ENCODE assay signal across 11 mouse cellular contexts in genomic region chr1:80606131-80606754, GRCm38 (mm10).
DNase-seq lines count a peak whose midpoint lies in the region; ATAC-seq and TF ChIP-seq lines count a peak whose summit lies in the region.
"Had no signal": no experiment of that assay in that cellular context is flagged by ENCODE, and none has a peak within 500 bp of the region (broad histone marks: within the 10 kb centered on the region; RNA-seq: fewer than 3 reads in every experiment).

No protein-coding gene starts in this region.

- no peak for TF ChIP-seq CTCF in MEL (IDR thresholded peaks at IDR 0.05 in 2 of 3, conservative IDR thresholded peaks at IDR 0.05 in 1 of 3; ENCODE audit: control insufficient read depth in 1 of 3, insufficient read depth in 1 of 3, low read depth in 2 of 3, low read length in 3 of 3, poor library complexity in 1 of 3, severe bottlenecking in 1 of 3)
- TF ChIP-seq CTCF in intestine, postnatal 0 days (IDR thresholded peaks at IDR 0.05; ENCODE audit: low read depth), result no peak

- no peak overlapping the region for H3K4me2 ChIP-seq in hindbrain, embryonic 11.5 days (replicated peaks; ENCODE audit: low read depth, low read length)
- H3K4me2 ChIP-seq in intestine, postnatal 0 days (replicated peaks; ENCODE audit: low read depth), result no peak overlapping the region
- H3K4me2 ChIP-seq: liver, embryonic 15.5 days; midbrain, embryonic 13.5 days had no signal

- no peak overlapping the region for H3K9ac ChIP-seq in MEL (ENCODE audit: control insufficient read depth, low read depth, low read length, poor library complexity, severe bottlenecking)
- H3K9ac ChIP-seq in hindbrain, embryonic 11.5 days (ENCODE audit: low read depth, low read length), result no peak overlapping the region
- no peak overlapping the region for H3K9ac ChIP-seq in intestine, postnatal 0 days (ENCODE audit: low read depth, low read length)
- H3K9ac ChIP-seq: liver, embryonic 15.5 days; midbrain, embryonic 13.5 days had no signal

- TF ChIP-seq POLR2A in MEL (IDR thresholded peaks at IDR 0.05; ENCODE audit: control insufficient read depth in 1 of 2, insufficient read depth in 1 of 2, low read depth in 1 of 2, low read length in 2 of 2, poor library complexity in 1 of 2), result no peak

- WGBS in hindbrain, embryonic 11.5 days, result 70% methylated on average over 8 of the region's 8 CpGs
- 49% methylated on average over 8 of the region's 8 CpGs for WGBS in intestine, postnatal 0 days

- H3K27me3 ChIP-seq in MEL (ENCODE audit: control insufficient read depth in 1 of 2, insufficient read depth in 2 of 2, low read length in 2 of 2), result no peaks in the 10 kb centered on the region
- H3K27me3 ChIP-seq in hindbrain, embryonic 11.5 days (ENCODE audit: control insufficient read depth, insufficient read depth, low read length), result no peaks in the 10 kb centered on the region
- no peaks in the 10 kb centered on the region for H3K27me3 ChIP-seq in intestine, postnatal 0 days (replicated peaks; ENCODE audit: control insufficient read depth, insufficient read depth, low read length)
- H3K27me3 ChIP-seq: liver, embryonic 15.5 days; midbrain, embryonic 13.5 days had no signal

- H3K4me1 ChIP-seq in MEL (ENCODE audit: control insufficient read depth in 1 of 2, insufficient read depth in 2 of 2, low read length in 2 of 2), result peaks cover 5 to 12% of the 10 kb centered on the region in 2 experiments
- H3K4me1 ChIP-seq in hindbrain, embryonic 11.5 days (replicated peaks; ENCODE audit: control insufficient read depth, insufficient read depth, low read length), result no peaks in the 10 kb centered on the region
- H3K4me1 ChIP-seq in intestine, postnatal 0 days (replicated peaks; ENCODE audit: control insufficient read depth, insufficient read depth, low read length), result no peaks in the 10 kb centered on the region
- H3K4me1 ChIP-seq: liver, embryonic 15.5 days; midbrain, embryonic 13.5 days had no signal

- H3K27ac ChIP-seq in MEL (ENCODE audit: control insufficient read depth, low read depth, low read length), result peak overlapping the region; percentile 45
- H3K27ac ChIP-seq in hindbrain, embryonic 11.5 days (ENCODE audit: low read depth, low read length), result no peak overlapping the region
- H3K27ac ChIP-seq in intestine, postnatal 0 days (ENCODE audit: low read depth, low read length), result no peak overlapping the region
- H3K27ac ChIP-seq: liver, embryonic 15.5 days; midbrain, embryonic 13.5 days had no signal

- no peaks in the 10 kb centered on the region for H3K79me2 ChIP-seq in MEL (ENCODE audit: control insufficient read depth, insufficient read depth, low read length, poor library complexity)

- peak; percentile 50 to 61 for DNase-seq in layer of hippocampus, adult 18-20 months (ENCODE audit: low spot score in 2 of 2)
- no peak for DNase-seq in layer of hippocampus, postnatal 14 days (ENCODE audit: low spot score in 2 of 2)
- peak; percentile 75 for DNase-seq in MEL (ENCODE audit: low read depth, low spot score)
- peak; percentile 10 for DNase-seq in adrenal gland, postnatal 25 days
- peak; percentile 11 for DNase-seq in mesoderm, embryonic 11.5 days (ENCODE audit: low read depth, low spot score)
- no peak for DNase-seq in cerebellum, adult 8-10 months
- no peak for DNase-seq in hindbrain, embryonic 11.5 days (ENCODE audit: low spot score)
- DNase-seq: kidney, postnatal 14 days had no signal

- peaks cover 3 to 13% of the 10 kb centered on the region in 2 experiments for H3K36me3 ChIP-seq in MEL (ENCODE audit: control insufficient read depth in 1 of 2, insufficient read depth in 2 of 2, low read length in 2 of 2)
- no peaks in the 10 kb centered on the region for H3K36me3 ChIP-seq in hindbrain, embryonic 11.5 days (ENCODE audit: control insufficient read depth, insufficient read depth, low read length)
- no peaks in the 10 kb centered on the region for H3K36me3 ChIP-seq in intestine, postnatal 0 days (ENCODE audit: control insufficient read depth, insufficient read depth)
- H3K36me3 ChIP-seq: liver, embryonic 15.5 days; midbrain, embryonic 13.5 days had no signal

- H3K4me3 ChIP-seq in MEL (ENCODE audit: control insufficient read depth in 1 of 2, insufficient read depth in 1 of 2, low read depth in 2 of 2, low read length in 2 of 2), result no peak overlapping the region
- H3K4me3 ChIP-seq in hindbrain, embryonic 11.5 days (ENCODE audit: low read depth, low read length), result no peak overlapping the region
- H3K4me3 ChIP-seq in intestine, postnatal 0 days (ENCODE audit: low read depth, low read length), result no peak overlapping the region
- H3K4me3 ChIP-seq: liver, embryonic 15.5 days; midbrain, embryonic 13.5 days had no signal

- ATAC-seq in hindbrain, embryonic 11.5 days (ENCODE audit: low FRiP score), result no peak
- ATAC-seq in intestine, postnatal 0 days, result no peak
- ATAC-seq: midbrain, embryonic 13.5 days had no signal

- H3K9me3 ChIP-seq in MEL (replicated peaks; ENCODE audit: insufficient read depth, low read length), result no peaks in the 10 kb centered on the region
- H3K9me3 ChIP-seq in hindbrain, embryonic 11.5 days (ENCODE audit: control insufficient read depth, low read length), result no peaks in the 10 kb centered on the region
- H3K9me3 ChIP-seq in intestine, postnatal 0 days (ENCODE audit: control insufficient read depth), result no peaks in the 10 kb centered on the region
- H3K9me3 ChIP-seq: liver, embryonic 15.5 days; midbrain, embryonic 13.5 days had no signal

- no peak; the same call in 1 of the 2 replicates for TF ChIP-seq RAD21 in MEL (IDR thresholded peaks at IDR 0.05; ENCODE audit: low read depth, low read length)

- TF ChIP-seq EP300 in MEL (IDR thresholded peaks at IDR 0.05; ENCODE audit: low read depth in 1 of 2, low read length in 2 of 2), result peak; percentile 92 to 94

TF ChIP-seq in MEL, 35 proteins besides CTCF, POLR2A, EP300 and RAD21:
- TF ChIP-seq USF1 (IDR thresholded peaks at IDR 0.05; ENCODE audit: low read depth, low read length) (no peak), POLR2AphosphoS5 (IDR thresholded peaks at IDR 0.05; ENCODE audit: borderline replicate concordance, low read depth, low read length) (no peak), NRF1 (IDR thresholded peaks at IDR 0.05; ENCODE audit: insufficient read depth, low read depth, low read length, poor library complexity, severe bottlenecking) (no peak), GABPA (IDR thresholded peaks at IDR 0.05; ENCODE audit: low read depth, low read length) (no peak), ZMIZ1 (IDR thresholded peaks at IDR 0.05; ENCODE audit: low read depth, low read length) (no peak), SMC3 (IDR thresholded peaks at IDR 0.05; ENCODE audit: low read depth, low read length) (no peak), ZKSCAN1 (IDR thresholded peaks at IDR 0.05; ENCODE audit: low read depth, low read length) (no peak), TAL1 (IDR thresholded peaks at IDR 0.05; ENCODE audit: low read length) (peak; percentile 66), JUND (IDR thresholded peaks at IDR 0.05; ENCODE audit: low read depth, low read length) (0 out of 2 replicates have a peak, but pooled peaks have one; percentile 51), ETS1 (IDR thresholded peaks at IDR 0.05; ENCODE audit: low read depth, low read length) (peak; percentile 79), MAZ (IDR thresholded peaks at IDR 0.05; ENCODE audit: low read depth, low read length) (0 out of 2 replicates have a peak, but pooled peaks have one; percentile 55), GATA1 (IDR thresholded peaks at IDR 0.05; ENCODE audit: low read depth, low read length) (peak; percentile 91), MEF2A (IDR thresholded peaks at IDR 0.05; ENCODE audit: extremely low read depth, insufficient replicate concordance, low read depth, low read length, poor library complexity, severe bottlenecking) (no peak), MYC (IDR thresholded peaks at IDR 0.05; ENCODE audit: low read depth, low read length) (0 out of 2 replicates have a peak, but pooled peaks have one; percentile 32), ELF1 (IDR thresholded peaks at IDR 0.05; ENCODE audit: low read depth, low read length) (0 out of 2 replicates have a peak, but pooled peaks have one; percentile 21), UBTF (IDR thresholded peaks at IDR 0.05; ENCODE audit: borderline replicate concordance, insufficient read depth, low read depth, low read length) (no peak), CHD2 (IDR thresholded peaks at IDR 0.05; ENCODE audit: low read length) (no peak), TBP (IDR thresholded peaks at IDR 0.05; ENCODE audit: low read depth, low read length) (peak; percentile 87), HCFC1 (IDR thresholded peaks at IDR 0.05; ENCODE audit: low read depth, low read length) (0 out of 2 replicates have a peak, but pooled peaks have one; percentile 28), E2F4 (IDR thresholded peaks at IDR 0.05; ENCODE audit: borderline replicate concordance, low read depth, low read length) (no peak), CHD1 (IDR thresholded peaks at IDR 0.05; ENCODE audit: low read depth, low read length) (no peak), MXI1 (IDR thresholded peaks at IDR 0.05; ENCODE audit: low read depth, low read length) (no peak), ZNF384 (IDR thresholded peaks at IDR 0.05; ENCODE audit: low read depth, low read length) (peak; percentile 86), BHLHE40 (IDR thresholded peaks at IDR 0.05; ENCODE audit: borderline replicate concordance, low read depth, low read length) (peak; percentile 42; the same call in 1 of the 2 replicates), NELFE (IDR thresholded peaks at IDR 0.05; ENCODE audit: low read depth, low read length) (no peak), ZC3H11A (IDR thresholded peaks at IDR 0.05; ENCODE audit: low read depth, low read length) (no peak), KAT2A (conservative IDR thresholded peaks at IDR 0.05; ENCODE audit: low read depth, low read length) (no peak), TCF12 (IDR thresholded peaks at IDR 0.05; ENCODE audit: low read depth, low read length) (peak; percentile 91), MYB (IDR thresholded peaks at IDR 0.05; ENCODE audit: low read depth, low read length) (peak; percentile 70), POLR2AphosphoS2 (IDR thresholded peaks at IDR 0.05; ENCODE audit: low read length) (no peak), MAX (IDR thresholded peaks at IDR 0.05; ENCODE audit: low read length) (no peak), RCOR1 (IDR thresholded peaks at IDR 0.05; ENCODE audit: low read depth, low read length) (peak; percentile 82), USF2 (IDR thresholded peaks at IDR 0.05; ENCODE audit: borderline replicate concordance in 1 of 2, insufficient read depth in 1 of 2, low read depth in 1 of 2, low read length in 2 of 2) (no peak), MAFK (IDR thresholded peaks at IDR 0.05; ENCODE audit: borderline replicate concordance, low read depth, low read length) (0 out of 2 replicates have a peak, but pooled peaks have one; percentile 36), SIN3A (IDR thresholded peaks at IDR 0.05; ENCODE audit: low read length) (peak; percentile 59)

Comparison
In these comparisons a context has a peak if more than half of its experiments do, and no peak if none do; other contexts are left out.
1. DNase-seq: peak in layer of hippocampus, adult 18-20 months (2 of 2), MEL (single experiment), adrenal gland, postnatal 25 days (single experiment) and mesoderm, embryonic 11.5 days (single experiment); none in layer of hippocampus, postnatal 14 days (0 of 2), cerebellum, adult 8-10 months (single experiment) and hindbrain, embryonic 11.5 days (single experiment).